Mouse (Mus musculus): ENCODE data around the gene Ttc9c.

Gene Ttc9c

DNA sequence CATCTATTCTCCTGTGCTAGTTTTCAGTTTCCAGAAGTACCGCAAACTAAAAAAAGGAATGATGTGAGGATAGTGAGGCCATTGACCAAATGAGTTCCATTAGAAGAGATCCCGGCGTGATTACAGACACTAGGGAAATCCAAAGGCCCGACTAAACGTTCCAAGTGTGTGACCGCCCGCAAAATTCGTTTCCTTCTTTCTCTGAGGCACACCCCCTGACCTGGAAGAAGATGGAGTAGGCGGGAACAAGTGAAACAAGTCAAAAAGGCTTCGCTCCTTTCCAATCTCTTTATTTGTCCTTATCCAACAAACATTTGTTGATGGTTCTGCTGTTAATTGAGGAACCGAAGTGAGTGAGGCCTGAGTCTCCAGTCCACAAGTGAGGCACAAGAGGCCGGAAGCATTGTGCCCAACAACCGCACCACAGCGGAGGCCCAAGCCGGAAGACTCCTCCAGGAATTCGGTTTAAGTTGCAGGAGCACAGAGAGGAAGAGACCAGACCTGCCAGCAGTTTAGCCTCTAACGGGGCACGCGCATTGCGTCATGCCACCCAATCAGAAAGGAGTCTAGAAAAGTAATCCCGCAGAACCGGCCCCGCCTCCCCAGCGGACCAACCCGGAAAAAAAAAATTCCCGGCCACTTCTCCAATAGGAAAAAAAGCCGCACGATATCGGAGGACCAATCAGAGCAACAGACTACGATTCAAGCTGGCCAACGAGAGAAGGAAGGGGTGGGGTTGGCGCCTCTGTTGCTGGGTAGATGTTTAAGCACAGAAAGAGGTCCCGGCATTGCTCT is at the start of gene Ttc9c:
TSS of gene Ttc9c (minus strand) at position 533 of the 795 bp plus-strand sequence.
- in situ Hi-C loops (cut with MboI, MseI) = loop anchor here (5.0 kb wide), 1 partner anchor 47 kb away; the partner anchor contains the start of genes Tmem179b and Tmem223

GRCm38 (mm10) chr19:8864265-8864664 is 45.1 kb upstream of the Ttc9c start:
- in situ Hi-C loops (cut with MboI, MseI) = no loop called here

GRCm38 (mm10) chr19:8859018-8859417 is 39.9 kb upstream of the Ttc9c start:
- in situ Hi-C loops (cut with MboI, MseI) = no loop called here

DNA sequence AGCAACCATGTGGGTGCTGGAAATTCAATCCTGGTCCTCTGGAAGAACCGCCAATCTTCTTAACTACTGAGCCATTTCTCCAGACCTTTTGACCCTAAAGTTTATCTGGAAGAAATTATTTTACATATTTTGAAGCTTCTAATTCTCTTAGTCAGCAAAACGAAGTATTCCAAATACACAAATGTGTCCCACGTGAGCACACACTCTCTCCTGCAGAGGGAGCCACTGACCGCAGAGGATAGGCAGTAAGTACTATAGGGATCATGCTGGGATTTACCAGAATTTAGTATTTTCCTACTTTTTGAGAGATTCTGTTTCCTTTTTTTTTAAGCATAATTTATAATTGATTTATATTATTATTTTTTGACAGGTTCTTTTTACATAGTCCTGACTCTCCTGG is 38.6 kb upstream of the Ttc9c start:
- in situ Hi-C loops (cut with MboI, MseI) = no loop called here

DNA sequence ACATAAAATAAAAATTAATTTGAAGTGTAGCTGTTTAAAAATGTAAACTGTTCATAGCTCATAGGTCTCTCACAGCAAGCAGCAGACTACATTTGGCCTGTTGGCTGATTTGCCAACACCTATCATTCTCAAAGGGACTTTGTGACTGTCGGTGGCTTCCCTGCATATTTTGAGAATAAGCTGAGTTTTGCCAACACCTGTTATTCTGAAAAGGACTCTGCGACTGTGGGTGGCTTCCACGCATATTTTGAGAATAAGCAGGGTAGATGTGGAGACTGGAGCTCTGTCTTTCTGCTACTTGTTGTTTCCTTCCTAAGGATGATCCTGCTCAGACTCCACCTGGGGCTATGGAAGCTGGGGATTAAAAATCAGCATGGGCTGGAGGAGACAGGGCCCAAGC is 34.0 kb upstream of the Ttc9c start:
- in situ Hi-C loops (cut with MboI, MseI) = no loop called here

DNA sequence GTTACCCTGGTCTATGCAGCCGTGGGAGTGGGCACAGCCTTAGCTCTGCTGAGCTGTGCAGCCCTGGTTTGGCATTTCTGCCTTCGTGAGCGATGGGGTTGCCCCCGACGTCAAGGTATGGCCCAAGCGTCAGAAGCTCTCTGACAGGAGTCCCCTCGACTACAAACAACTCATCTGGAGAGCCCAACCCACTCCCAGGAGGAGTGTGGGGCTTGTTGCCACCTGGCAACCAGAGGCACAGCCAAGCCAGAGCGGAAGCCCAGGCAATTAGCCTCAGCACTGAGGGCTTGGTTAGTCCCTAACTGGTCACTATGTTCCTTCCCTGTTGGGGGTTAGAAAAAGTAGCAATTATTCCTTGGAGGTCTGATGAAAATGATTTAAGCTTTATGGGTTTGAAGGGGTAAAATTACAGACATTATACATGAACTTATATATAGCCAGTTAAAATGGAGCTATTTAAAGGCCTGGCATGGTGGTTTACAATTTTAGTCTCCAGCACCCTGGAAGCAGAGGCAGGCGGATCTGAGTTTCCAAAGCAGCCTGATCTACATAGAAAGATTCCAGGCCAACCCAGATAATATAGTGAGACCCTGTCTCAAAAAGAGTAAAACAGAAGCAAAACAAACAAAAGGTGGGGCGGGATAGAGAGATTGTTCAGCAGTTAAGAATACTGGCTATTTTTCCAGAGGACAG is 33.2 kb upstream of the Ttc9c start:
- in situ Hi-C loops (cut with MboI, MseI) = no loop called here

GRCm38 (mm10) chr19:8851639-8852038 is 32.5 kb upstream of the Ttc9c start:
- in situ Hi-C loops (cut with MboI, MseI) = no loop called here

- in situ Hi-C loops (cut with MboI, MseI) = no loop called here
Observed at GRCm38 (mm10) chr19:8850402-8850901, 31.3 kb upstream of the Ttc9c start, which contains the start of gene Lrrn4cl. TSS of gene Lrrn4cl (plus strand) at chr19:8850768.

DNA sequence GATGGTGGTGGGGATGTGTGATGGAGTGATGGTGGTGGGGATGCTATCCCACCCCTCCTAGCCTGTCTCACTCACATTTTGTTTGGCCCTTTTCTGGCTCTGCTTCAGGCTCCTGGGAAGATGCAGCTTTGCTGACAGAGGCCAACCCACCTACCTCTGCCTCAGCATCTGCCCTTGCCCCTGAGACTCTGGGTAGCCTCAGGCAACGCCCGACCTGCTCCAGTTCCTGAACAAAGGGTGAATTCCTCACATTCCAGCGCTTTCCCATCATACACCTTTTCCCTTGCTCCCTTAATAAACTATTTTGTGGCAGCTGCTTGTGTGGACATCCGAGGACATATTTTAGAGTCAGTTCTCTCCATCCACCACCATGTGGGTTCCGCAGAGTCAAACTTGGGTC is 29.2 kb upstream of the Ttc9c start:
- in situ Hi-C loops (cut with MboI, MseI) = loop anchor here (5.0 to 25.0 kb wide), 2 partner anchors 261 to 264 kb away; partner anchors contain the start of gene Slc22a8

GRCm38 (mm10) chr19:8844371-8845129 is 25.4 kb upstream of the Ttc9c start:
- in situ Hi-C loops (cut with MboI, MseI) = loop anchor here (5.0 to 25.0 kb wide), 2 partner anchors 257 to 268 kb away; partner anchors contain the start of gene Slc22a8

DNA sequence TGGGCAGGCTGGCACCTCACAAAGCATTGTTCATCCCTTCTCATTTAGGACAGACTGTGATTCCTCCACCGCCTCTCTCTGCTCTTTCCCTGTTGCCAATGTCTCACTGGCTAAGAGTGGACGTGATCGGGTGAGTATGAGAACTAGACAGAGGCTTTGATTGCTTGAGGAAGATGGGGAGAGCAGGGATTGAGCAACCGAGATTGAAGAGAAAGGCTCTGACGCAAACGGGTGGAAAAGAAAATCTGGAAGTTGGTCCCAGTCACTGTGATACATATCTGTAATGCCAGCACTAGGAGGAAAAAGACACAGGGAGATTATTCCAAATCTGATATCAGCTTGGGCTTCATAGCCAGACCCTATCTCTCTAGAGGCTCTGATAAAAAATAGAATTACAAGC is 23.8 kb upstream of the Ttc9c start:
- in situ Hi-C loops (cut with MboI, MseI) = loop anchor here (25.0 kb wide), 1 partner anchor 256 kb away; the partner anchor contains the start of gene Slc22a8

- in situ Hi-C loops (cut with MboI, MseI) = loop anchor here (25.0 kb wide), 1 partner anchor 254 kb away; the partner anchor contains the start of gene Slc22a8
Observed at GRCm38 (mm10) chr19:8841012-8841411, 21.9 kb upstream of the Ttc9c start.

GRCm38 (mm10) chr19:8839908-8840791 is 21.0 kb upstream of the Ttc9c start:
- in situ Hi-C loops (cut with MboI, MseI) = loop anchor here (5.0 to 25.0 kb wide), 3 partner anchors 57 to 253 kb away; partner anchors contain the start of genes Ganab and Slc22a8

DNA sequence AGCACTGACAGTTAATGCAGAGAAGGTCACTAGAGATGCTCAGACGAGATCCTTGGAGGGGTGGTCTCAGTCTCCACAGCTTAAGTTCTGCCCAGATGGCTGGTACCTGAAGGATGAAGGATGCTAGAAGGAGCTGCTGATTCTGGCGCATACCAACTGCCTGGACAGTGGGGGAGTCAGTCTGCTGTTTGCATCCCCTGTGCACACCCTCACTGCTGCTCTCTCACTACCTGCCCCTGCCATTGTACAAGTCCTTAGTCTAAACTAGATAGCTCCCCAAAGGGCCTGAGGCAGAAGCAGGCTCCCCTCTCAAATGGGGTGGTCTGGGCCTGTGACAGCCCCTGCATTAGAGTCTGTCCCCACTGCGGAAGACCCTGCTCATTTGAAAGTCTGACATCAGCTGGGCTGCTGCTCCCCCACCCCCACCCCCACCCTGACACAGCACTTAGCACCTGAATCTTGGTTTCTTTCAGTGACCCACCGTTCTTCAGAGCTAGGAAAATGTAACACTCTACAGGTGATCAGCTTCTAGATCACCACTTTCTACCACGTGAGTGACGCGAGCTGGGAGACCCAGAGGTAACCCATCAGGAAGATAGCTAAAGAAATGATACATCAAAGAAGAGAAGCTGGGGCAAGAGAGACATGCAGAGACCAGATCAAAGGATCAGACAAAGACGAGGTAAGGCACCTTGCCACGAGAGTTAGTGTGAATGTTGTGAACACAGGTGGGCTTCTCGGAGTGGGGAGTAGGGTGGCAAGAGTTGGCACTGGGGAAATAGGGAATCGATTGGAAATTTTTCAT is 20.2 kb upstream of the Ttc9c start, which contains the start of gene Gng3:
TSS of gene Gng3 (minus strand) at position 92 of the 805 bp plus-strand sequence.
- in situ Hi-C loops (cut with MboI, MseI) = loop anchor here (5.0 to 25.0 kb wide), 3 partner anchors 58 to 252 kb away; partner anchors contain the start of genes Ganab and Slc22a8

DNA sequence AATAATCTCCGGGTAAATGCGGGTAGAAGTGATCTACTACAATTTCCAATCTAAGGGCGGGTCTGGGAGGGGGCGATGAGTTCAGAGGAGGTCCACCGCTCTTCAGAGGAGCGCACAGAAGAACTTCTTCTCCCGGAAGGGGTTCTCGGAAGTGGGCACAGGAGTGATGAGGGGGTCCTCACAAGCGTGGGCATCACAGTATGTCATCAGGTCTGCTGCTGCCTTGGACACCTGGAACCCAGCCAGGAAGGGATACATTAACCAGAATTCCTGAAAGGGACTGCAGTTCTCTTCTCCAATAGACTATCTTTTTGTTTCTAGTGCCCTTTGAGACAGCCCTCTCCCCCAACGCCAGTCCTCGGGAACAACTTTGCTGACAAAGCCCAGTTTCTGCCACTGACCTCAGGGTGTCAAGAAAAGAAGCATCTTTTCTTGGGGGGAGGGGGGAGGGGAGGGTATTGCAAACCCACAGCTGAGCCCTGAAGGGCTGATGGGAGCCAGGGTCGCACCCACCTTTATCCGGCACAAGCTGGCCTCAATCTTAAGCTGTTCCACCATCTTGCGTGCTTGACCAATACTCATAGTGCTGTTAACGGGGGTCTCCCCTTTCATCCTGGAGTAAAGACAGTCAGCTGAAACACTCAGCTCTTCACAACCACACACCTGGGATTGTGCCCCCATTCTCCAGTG is 19.1 kb upstream of the Ttc9c start:
- in situ Hi-C loops (cut with MboI, MseI) = loop anchor here (5.0 to 25.0 kb wide), 3 partner anchors 59 to 251 kb away; partner anchors contain the start of genes Ganab and Slc22a8

DNA sequence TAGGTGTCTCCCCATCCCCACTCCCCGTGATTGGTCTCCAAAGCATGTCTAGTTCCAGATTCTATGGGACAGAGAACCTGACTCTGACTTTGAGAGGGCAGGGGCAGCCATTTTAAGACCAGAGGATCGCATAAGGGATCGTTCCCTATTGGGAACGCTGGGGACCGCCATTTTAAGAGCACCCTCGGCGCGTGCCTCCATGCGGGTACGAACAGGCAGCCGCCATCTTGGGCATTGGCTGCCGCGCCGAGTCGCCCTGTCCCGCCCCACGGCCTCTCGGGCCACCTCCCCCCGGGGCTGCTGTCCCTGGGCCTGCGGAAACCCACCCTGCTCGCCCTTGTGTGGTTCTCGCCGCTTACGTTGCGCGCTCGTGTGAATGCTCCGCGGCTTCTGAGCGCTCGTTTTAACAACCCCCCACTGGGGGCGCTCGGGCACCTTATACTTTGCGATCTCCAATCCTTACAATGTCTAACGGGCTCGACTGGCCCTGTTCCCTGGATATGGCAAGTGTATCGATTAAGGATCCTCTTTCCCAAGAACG is 18.2 kb upstream of the Ttc9c start, which contains the start of gene Bscl2:
TSS of gene Bscl2 (plus strand) at position 217 of the 541 bp plus-strand sequence.
- in situ Hi-C loops (cut with MboI, MseI) = loop anchor here (5.0 to 25.0 kb wide), 3 partner anchors 60 to 250 kb away; partner anchors contain the start of genes Ganab and Slc22a8

DNA sequence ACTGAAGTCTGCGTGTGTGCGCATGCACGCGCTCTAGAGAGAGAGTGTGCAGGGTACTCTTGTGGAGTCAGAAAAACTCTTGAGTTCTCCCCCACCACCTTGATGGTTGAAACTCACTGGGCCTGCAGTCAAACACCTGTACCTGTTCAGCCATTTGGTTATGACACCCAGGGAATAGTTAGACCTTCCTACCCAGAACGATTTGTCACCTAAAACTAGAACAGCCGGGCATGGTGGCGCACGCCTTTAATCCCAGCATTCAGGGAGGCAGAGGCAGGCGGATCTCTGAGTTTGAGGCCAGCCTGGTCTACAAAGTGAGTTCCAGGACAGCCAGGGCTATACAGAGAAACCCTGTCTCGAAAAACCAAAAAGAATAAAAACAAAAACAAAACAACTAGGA is 17.2 kb upstream of the Ttc9c start:
- in situ Hi-C loops (cut with MboI, MseI) = loop anchor here (5.0 to 25.0 kb wide), 3 partner anchors 61 to 249 kb away; partner anchors contain the start of genes Ganab and Slc22a8

- in situ Hi-C loops (cut with MboI, MseI) = loop anchor here (25.0 kb wide), 1 partner anchor 246 kb away; the partner anchor contains the start of gene Slc22a8
Observed at GRCm38 (mm10) chr19:8832971-8833370, 13.8 kb upstream of the Ttc9c start.
